Mouse (Mus musculus): ENCODE measurements around the gene Cpxm1. TPM values are rescaled to one million over a fixed set of nuclear protein-coding genes. Genes with fewer than 3 reads are reported as not detected.

Gene Cpxm1
- total RNA-seq, 2 experiments from 2014 or later = 4.3 to 6.0 TPM

Other genes with a start within 250 kb of the Cpxm1 start
- gene Snrpb, start 218.2 kb downstream of the Cpxm1 start, total RNA-seq (2021) = 100 to 1,000 TPM; 130 to 136 TPM
- gene Tmc2, start 202.4 kb downstream of the Cpxm1 start, total RNA-seq (2021) = not detected
- 10 to 100 TPM; 29.0 to 40.2 TPM for gene Nop56, start 123.1 kb downstream of the Cpxm1 start, total RNA-seq (2021)
- 100 to 1,000 TPM; 811 to 856 TPM for gene Idh3b, start 113.0 kb downstream of the Cpxm1 start, total RNA-seq (2021)
- under 1 TPM; 0.30 to 0.44 TPM for gene Ebf4, start 102.4 kb downstream of the Cpxm1 start, total RNA-seq (2021)
- not detected for gene Gm28372, start 7.7 kb upstream of the Cpxm1 start, total RNA-seq (2021)
- not detected for gene 1700020A23Rik, start 7.7 kb upstream of the Cpxm1 start, total RNA-seq (2021)
- gene Tmem239, start 8.9 kb upstream of the Cpxm1 start, total RNA-seq (2021) = not detected
- 10 to 100 TPM; 26.4 to 28.1 TPM for gene Vps16, start 26.8 kb upstream of the Cpxm1 start, total RNA-seq (2021)
- gene Pced1a, start 27.1 kb upstream of the Cpxm1 start, total RNA-seq (2021) = 1 to 10 TPM; 4.5 to 7.0 TPM
- 10 to 100 TPM; 40.9 to 47.9 TPM for gene Ptpra, start 52.7 kb upstream of the Cpxm1 start, total RNA-seq (2021)
- 10 to 100 TPM; 68.5 to 72.4 TPM for gene Mrps26, start 166.2 kb upstream of the Cpxm1 start, total RNA-seq (2021)
- gene Oxt, start 178.6 kb upstream of the Cpxm1 start, total RNA-seq (2021) = not detected
- gene Avp, start 185.0 kb upstream of the Cpxm1 start, total RNA-seq (2021) = 10 to 100 TPM; 15.5 to 25.6 TPM
- 1 to 10 TPM; 7.7 to 7.9 TPM for gene Fastkd5, start 232.5 kb upstream of the Cpxm1 start, total RNA-seq (2021)
- 1 to 10 TPM; 4.1 to 4.6 TPM for gene Ubox5, start 232.5 kb upstream of the Cpxm1 start, total RNA-seq (2021)
- 1 to 10 TPM; 4.8 to 5.7 TPM for gene Lzts3, start 245.2 kb upstream of the Cpxm1 start, total RNA-seq (2021)